Mouse (Mus musculus) activated CD4-positive, CD25-positive, alpha-beta regulatory T cell, adult 4 months (primary cell): ENCODE measurements around the gene Apon. TPM values are rescaled to one million over a fixed set of nuclear protein-coding genes. Genes with fewer than 3 reads are reported as not detected.
"Not testable (repeated sequence)": the region's sequence is repeated elsewhere in the genome, so short reads cannot be mapped to it uniquely, and the experiment has no call there.

Experiments used
- ATAC-seq: one replicate; pipeline ENCODE4 v1.8.0; 2017
- polyA plus RNA-seq, 2 experiments: library from polyadenylated mRNA; unstranded; fragments of 100-300 nt; shearing (Covaris generic); gene quantifications; one replicate each; pipeline ENCODE4 v1.2.1; 2017

The Apon gene
- polyA plus RNA-seq, 2 experiments from 2014 or later: not detected

DNA sequence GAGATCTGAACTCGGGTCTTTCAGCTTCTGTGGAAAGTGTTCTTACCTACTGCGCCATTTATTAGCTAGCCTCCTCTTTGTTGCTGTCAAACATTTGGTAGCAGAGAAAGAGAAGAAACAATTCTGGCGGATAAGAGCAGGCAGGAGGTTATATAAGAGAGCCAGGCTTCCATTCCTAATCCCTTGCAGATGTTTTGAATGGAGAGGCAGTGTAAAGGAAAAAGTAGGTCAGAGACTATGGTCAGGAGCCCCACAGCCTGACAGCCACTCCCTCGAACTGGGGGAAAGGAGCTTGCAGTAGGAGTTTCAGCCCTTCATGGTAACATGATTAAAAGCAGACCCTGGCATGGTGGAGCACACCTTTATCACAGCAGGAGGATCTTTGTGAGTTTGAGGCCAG lies 17.6 kb upstream of the Apon start:
- no peak for ATAC-seq

DNA sequence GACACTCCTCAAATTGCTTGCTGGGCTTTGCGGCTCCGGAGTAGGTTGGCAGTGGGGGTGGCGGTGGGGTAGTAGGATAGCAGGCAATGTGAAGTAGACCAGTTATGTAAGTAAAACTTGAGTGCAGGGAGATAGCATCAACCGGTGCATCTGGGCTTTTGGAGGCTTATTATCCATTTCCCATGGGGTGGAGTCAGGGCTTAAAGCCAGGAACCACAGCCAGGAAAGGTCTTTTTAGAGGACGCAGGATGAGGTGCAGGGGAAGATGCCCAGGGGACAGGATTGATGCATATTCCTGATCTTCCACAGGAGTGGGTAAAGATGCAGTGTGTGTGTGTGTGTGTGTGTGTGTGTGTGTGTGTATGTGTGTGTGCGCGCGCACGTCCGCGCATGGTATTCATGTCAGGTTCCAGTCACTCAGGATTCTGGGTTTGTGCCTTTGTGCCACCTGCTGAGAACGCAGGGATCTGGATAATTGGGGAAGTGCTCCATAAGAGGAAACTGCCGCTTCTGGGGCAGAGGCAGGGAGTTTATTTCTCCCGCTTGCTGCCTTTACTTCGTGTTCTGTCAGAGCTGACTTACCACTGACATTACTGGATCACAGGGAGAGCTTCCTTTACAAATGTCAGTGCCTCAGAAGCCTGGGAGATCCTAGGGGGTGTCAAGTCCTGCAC lies 16.0 kb upstream of the Apon start:
- ATAC-seq: no peak

DNA sequence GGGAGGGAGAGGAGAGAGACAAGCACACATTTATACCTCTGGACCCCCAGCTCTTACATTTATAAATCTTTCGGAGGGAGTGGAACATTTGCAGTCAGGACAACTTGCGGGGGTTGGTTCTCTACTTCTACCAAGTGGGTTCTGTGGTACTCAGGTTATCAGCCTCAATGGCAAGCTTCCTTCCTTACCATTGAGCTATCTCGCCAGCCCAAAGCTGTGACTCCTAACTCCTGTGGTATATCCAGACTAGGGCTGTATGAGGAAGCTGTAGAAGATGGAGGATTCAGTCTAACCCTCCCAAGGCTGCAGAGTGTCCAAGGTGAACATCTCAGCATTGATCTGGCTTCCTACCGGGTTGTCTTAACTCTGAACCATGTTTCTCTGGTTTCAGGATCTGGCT lies 14.8 kb upstream of the Apon start:
- ATAC-seq: no peak

DNA sequence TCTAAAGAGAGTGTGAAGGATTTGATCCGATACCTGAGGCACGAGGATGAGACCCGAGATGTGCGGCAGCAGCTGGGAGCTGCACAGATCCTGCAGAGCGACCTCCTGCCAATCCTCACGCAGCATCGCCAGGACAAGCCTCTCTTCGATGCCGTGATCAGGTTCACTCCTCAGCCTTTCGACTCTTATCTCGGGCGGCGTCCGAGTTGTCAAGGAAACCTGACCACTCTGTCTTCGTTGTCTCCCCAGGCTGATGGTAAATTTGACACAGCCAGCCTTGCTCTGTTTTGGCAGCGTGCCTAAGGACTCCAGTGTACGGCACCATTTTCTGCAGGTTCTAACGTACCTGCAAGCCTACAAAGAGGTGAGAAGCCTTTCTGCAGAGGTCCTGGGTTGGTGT lies 13.8 kb upstream of the Apon start:
- ATAC-seq: no peak

DNA sequence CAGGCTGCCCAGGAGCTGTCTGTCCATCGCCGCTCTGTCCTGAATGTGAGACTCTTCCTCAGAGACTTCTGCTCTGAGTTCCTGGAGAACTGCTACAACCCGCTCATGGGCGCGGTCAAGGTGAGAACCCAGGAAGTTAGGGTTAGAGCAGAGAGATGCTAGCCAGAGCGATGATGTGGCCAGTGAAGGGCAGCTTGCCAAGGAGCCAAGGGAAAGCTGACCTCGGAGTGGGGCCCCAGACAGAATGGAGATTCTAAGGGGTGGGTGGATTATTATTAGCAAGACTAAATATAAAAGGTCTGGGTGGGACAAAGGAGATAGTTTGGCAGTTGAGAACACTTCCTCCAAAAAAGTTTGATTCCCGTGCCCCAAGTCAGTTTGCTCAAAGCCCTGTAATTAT lies 10.6 kb upstream of the Apon start:
- ATAC-seq: no peak

DNA sequence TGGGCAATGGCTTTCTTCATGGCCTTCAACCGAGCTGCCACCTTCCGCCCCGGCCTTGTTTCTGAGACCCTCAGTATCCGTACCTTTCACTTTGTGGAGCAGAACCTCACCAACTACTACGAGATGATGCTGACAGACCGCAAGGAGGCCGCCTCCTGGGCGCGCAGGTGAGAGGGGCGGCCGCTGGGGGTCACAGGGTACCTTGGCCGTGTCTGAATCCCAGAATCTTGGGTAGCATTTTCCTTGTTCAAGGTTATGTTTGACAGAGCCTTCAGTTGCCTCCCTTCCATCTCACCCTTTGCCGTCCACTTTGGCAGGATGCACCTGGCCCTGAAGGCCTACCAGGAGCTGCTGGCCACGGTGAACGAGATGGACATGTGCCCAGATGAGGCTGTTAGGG lies 9.8 kb upstream of the Apon start:
- ATAC-seq: no peak

DNA sequence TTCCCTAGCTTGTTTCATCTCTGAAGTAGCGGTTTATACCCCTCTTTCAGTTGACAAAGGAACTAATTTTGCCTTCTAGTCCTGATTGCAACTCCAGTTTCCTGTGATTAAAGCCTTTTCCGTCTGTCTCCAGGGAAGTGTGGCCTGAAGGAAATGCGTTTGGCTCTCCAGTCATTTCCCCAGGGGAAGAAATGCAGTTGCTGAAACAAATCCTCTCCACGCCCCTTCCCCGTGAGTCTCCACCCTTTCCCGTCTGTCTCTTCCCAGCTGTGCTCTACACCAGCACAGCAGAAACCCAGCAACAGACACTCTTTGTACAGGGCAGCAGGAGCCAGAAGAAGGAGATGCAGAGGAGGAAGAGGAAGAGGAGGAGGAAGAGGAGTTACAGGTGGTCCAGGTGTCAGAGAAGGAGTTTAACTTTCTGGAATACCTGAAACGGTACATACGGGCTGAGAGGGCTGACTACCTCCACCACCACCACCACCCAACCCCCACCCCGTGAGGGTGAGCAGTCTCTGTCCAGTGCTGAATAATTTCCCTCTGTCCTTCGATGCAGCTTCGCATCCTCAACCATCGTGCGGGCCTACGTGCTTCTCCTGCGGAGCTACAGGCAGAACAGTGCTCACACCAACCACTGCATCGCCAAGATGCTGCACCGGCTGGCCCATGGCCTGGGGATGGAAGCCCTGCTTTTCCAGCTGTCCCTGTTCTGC lies 6.7 kb upstream of the Apon start:
- no peak for ATAC-seq

DNA sequence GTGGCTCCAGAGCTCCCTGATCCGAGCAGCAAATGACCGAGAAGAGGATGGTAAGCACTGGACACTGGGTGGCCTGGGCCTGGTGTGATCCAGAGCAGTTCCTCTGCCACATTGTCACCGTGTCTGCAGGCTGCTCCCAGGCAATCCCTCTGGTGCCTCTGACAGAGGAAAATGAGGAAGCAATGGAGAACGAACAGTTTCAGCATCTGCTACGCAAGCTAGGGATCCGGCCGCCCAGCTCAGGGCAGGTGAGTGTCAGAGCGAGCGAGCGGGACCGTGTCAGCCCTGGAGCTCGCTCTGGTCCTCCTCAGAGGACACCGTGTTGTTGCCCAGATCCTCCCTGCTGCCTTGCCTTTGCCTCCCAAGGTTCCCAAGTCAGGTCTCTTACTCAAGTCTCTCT lies 3.3 kb upstream of the Apon start:
- no peak for ATAC-seq

DNA sequence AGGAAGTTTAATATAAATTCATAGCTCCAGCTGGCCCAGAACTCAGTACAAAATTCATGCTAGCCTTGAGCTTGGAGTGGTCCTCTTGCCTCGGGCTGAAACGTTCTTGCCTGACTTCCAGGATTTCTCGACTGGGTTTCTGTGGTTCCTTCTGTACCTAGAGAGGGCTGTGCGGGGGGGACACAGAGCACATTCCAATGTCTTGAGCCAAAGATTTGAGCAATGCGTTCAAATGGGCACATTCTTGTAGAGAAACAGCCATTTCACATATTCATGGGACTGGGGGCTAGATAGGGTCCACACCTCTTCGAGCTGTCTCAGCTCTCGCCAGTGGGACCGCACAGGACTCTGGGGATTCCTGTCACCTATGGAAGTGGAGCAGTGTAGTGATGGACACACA lies 2.0 kb downstream of the Apon start:
- ATAC-seq: no peak

DNA sequence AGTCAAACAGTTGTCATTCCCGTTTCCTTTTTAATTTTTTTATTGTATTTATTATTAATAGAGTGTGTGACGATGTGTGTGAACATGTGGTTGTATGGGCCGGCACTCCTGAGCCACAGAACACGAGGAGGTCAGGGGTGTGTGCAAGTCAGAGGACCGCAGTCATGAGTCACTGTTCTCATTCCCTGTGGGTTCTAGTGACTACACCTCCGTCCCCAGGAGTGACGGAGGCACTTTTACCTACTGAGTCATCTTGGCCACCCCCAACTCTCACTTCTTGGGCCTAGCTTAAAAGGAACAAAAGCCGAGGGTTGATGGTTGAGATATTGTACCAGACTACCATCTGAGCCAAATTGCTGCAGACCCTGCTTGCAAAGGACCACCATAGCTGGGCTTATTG lies 2.4 kb downstream of the Apon start:
- no peak for ATAC-seq

DNA sequence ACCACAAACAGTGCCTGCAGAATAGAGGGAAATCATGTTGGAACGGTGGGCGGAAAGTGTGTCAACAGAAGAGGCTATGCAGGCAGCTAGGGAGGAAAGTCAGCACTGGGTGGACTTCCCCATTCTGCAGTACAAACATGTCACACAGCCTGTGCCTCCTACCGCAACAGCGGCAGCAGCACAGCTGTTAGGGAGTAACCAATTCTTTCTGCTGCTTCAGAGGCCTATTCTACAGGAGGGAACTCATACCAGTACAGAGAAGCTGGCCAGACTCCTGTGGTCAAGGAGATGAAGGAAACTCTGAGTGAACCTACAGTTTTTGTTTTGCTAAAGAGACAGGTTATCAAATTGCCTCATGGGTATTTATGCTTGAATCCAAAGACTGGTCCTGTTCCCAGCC lies 5.1 kb downstream of the Apon start:
- ATAC-seq: no peak

DNA sequence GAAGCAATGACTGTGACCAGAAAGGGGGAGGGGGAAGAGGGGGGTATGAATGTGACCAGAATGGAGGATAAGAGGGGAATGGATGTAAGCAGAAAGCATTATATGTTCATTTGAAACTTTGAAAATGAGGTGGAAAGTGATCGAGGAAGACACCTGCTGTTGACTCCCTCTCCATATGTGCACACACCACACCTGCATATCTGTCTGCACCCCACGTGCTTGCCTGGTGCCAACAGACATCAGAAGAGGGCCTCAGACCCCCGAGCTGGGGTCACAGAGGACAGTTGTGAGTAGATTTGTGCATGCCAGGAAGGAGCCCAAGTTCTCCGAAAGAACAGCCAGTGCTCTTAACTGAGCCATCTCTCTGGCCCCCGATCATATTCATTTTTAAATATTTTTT lies 6.0 kb downstream of the Apon start:
- no peak for ATAC-seq

DNA sequence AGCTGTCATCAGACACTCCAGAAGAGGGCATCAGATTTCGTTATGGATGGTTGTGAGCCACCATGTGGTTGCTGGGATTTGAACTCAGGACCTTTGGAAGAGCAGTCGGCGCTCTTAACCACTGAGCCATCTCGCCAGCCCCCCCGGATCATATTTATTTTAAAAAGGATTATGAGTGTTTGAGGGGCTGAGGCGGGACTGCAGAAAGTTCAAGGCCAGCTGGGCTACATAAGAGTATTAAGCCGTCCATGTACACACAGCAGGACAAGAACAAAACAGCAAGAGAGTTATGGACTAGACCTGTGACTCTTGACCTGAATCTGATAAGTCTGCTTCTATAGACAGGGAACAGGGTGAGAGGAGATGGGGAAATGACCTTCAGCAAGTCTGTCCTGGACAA lies 6.5 kb downstream of the Apon start:
- not testable (repeated sequence) for ATAC-seq

DNA sequence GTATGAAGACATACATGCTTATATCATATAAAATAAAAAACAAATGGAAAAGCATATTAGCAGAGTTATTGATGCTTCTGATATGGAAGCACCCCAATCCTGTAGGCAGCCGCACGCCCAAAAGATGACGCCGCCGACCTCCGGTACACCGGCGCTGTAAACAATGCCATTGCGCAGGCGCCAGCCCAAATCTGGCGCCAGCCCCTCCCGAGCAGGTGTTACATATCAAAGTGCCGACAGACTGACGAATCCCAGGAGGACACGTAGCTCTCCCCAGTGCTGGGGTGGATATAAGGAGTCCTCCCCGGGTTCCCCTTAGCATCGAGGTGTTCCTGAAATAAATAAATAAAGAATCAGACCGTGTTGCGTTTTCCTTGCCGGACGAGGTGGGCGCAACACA lies 8.4 kb downstream of the Apon start:
- ATAC-seq: no peak

DNA sequence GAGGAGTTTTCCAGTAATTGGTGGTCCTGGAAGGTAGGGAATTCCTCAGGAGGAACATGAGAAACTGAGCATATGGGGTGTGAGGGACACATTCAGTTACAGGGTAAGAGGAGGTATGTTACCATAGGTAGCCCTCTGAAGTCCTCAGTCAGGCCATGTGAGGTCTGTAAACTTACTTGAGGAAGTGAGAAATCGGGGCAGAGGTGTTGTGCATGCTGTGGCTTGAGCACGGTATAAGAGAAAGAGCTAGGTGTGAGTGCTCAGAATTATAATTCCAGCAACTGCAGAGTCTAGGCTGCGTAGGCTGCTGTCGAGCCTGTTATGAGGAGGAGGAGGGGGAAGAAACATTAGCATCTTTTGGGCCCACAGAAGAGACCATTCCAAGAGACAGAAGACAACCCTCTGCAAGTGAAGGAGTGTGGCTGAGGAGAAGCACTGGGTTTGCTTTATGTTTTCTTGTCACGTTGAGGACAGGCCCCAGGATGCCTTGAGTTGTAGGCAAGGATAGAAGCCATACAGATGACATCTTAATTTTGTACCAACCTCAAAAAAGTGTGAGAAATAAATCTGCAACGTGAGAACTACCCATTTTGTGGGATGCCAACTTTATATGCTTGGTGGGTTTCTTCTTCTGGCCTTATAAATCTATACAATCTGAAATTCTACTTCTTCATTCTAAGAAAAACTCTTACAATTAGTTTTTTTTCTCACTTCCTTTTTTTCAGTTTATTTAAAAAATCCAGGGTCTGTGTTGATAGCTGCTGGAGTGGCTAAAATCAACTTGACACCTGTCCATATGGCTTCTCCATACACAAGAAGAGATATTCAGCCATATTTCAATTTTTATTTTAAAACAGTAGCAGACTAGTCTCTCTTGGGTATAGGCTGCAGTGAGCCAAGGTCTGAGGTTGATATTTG lies 9.8 kb downstream of the Apon start:
- no peak for ATAC-seq

DNA sequence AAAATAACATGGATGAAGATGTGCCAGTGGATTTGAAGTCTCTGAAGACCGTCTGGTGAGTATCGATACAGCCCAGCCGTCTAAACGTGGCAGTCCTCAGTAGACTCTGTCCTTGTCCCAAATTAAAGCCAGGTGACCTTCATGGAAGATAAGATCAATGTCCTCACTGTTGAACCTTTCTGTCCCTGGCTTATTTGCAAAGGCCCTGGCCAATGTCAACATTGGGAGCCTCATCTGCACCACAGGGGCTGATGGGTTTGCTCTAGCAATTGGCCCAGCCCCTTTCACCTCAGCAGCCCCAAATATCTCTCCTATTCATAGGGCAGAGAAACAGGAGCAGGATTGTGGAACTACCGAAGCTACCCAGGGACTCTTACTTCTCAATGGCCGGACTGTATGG lies 14.5 kb downstream of the Apon start, which contains the start of gene Apof:
Gene Apof (plus strand): TSS at position 301 of the 400 bp plus-strand sequence.
- no peak for ATAC-seq

DNA sequence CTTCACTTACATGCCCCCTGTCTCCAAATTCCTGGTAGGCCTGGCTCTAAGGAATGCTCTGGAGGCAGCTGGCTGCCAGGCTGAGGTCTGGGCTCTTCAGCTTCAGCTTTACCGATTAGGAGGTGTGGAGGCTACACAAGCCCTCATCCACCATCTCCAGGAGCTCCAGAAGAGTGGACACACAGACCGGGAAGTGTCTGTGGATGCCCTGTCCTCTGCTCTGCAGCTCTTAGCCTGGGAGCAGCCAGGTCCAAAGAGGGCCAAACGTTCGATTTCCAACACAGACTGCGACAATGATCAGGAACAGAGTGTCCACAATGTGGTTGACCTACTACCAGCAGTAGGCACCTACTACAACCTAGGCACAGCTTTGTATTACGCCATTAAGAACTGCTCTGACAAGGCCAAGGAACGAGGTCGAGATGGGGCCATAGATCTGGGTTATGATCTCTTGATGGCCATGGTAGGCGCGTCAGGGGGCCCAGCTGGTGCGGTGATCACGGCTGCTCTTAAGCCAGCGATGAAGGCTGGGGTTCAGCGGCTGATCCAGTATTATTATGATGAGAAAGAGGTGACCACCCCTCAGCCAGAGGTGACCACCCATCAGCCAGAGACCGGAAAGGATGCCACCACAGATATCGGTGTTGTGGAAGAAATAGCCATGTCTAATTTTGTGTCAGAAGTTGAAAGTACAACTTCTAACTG lies 15.5 kb downstream of the Apon start:
- ATAC-seq: no peak

DNA sequence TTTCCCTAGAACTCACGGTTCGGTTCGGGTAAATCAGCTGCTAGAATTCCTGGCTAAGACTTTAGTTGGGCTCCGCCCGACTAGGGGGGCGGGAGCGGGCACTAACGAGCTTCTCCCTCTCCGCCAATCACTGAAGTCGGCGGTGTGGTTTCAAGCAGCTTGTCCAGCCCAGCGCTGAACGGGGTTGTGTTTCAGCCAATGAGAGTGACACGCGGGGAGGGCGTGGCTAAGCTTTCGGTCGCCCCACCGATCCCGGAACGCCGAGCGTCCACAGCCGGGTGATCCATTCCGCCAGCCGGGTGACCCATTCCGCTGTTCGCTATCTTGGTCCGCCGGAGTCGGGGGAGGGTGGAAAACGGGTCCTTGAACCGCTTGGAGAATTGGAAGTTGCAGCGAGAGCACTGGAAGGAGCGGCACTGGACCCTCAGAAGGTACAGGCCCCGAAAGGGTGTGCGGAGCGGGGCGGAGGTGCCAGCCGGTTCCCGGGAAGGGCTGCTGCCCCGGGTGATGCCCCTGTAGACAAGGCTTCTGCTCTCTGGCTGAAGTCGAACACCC lies 16.5 kb downstream of the Apon start, which contains the start of gene Stat2:
Gene Stat2 (plus strand): TSS at position 273 of the 555 bp plus-strand sequence.
- ATAC-seq: peak; percentile 100

DNA sequence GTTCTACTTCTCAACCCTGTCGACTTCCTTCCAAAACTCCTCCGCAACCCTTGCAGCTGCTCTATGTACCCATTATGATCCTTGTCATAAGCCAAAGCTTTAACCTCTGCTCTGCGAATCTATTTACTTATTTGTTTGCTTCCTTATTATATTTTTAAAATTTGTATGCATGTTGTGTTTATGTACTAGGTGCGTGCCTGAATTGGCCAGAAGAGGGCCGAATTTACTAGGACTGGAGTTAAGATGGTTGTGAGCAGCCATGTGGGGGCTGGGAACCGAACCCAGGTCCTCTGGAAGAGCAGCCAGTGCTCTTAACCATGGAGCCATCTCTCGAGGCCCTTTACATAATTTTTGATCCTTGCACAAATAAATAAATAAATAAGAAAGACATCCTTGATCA lies 17.0 kb downstream of the Apon start:
- no peak for ATAC-seq

DNA sequence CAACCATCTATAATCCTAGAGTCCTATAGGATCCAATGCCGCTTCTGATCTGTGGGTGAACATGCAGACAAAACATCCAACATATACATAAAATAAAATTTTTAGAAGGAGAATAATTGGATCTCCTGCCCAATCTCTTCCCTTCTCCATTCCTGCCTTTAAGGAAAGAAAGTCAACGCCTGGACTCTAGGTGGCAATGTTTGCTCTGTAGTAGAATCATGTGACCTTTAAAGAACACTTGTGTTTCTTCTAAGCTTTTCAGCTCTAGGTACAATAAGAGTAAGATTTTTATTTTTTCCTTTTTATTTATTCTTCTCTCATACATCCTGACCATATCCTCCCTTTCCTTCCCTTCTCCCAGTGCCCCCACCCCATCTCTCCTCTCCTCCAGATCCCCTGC lies 18.0 kb downstream of the Apon start:
- ATAC-seq: no peak

DNA sequence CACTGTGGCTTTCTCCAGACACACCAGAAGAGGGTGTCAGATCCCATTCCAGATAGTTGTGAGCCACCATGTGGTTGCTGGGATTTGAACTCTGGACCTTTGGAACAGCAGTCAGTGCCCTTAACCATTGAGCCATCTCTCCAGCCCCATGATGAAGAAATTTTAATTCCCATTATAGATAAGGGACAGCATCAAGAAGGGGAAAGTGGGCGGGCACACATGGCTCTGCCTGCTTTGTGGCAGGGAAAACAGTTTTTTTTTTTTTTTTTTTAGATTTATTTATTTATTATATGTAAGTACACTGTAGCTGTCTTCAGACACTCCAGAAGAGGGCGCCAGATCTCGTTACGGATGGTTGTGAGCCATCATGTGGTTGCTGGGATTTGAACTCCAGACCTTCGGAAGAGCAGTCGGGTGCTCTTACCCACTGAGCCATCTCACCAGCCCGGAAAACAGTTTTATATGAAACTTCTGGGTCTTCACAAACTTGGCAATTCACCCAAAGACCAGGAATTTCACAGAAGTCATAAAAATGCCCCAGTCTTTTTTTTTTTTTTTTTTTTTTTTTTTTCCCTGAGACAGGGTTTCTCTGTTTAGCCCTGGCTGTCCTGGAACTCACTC lies 19.0 kb downstream of the Apon start:
- not testable (repeated sequence) for ATAC-seq

DNA sequence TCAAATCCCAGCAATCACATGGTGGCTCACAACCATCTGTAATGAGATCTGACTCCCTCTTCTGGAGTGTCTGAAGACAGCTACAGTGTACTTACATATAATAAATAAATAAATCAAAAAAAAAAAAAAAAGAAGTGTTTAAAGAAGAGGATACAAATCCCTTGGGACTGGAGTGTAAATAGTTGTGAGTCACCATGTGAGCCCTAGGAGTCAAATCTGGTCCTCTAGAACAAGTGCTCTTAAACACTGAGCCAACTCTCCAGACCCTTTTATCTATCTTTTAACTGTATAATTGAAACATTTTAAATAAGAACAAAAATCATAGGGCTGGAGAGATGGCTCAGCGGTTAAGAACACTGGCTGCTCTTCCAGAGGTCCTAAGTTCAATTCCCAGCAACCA lies 21.5 kb downstream of the Apon start:
- not testable (repeated sequence) for ATAC-seq
